Mouse (Mus musculus) embryo, embryonic 9.5 days (tissue): ENCODE results near the gene Oosp1.

ENCODE experiments used
- DNase-seq: peaks from one replicate; pipeline ENCODE4 v3.0.0-alpha.2; 2017; ENCODE audit errors: extremely low spot score

Gene Oosp1

GRCm38 (mm10) chr19:11617983-11618382 is 73.0 kb downstream of the Oosp1 start:
- no peak for DNase-seq
